Mouse (Mus musculus) liver, postnatal 0 days (tissue): ENCODE results near the gene Rfxank. TPM values are rescaled to one million over a fixed set of nuclear protein-coding genes. Genes with fewer than 3 reads are reported as not detected.

Source experiments
- ATAC-seq: fragments of 200-750 bp; cut with Nextera tagmentation; 2 replicates; pipeline ENCODE4 v1.8.0; 2017; ENCODE audit warnings: mild to moderate bottlenecking, moderate library complexity
- DNase-seq: peaks from one replicate; pipeline ENCODE4 v3.0.0-alpha.2; 2016
- H3K27ac ChIP-seq: fragments of 300-500 bp; sonication (generic); 2 replicates; pipeline ENCODE4 v1.5.1; 2014; ENCODE audit warnings: antibody characterized with exemption, moderate library complexity, mild to moderate bottlenecking, low read depth
- H3K27me3 ChIP-seq: fragments of 300-500 bp; sonication (generic); 2 replicates; pipeline ENCODE4 v1.6.1; 2014; ENCODE audit warnings: low read length, control low read depth, mixed read lengths; ENCODE audit not compliant: insufficient read depth
- H3K36me3 ChIP-seq: fragments of 300-500 bp; sonication (generic); replicated peaks from 2 replicates; pipeline ENCODE4 v1.6.1; 2014; ENCODE audit warnings: mild to moderate bottlenecking, control low read depth, low read length, moderate library complexity, mixed read lengths; ENCODE audit not compliant: insufficient read depth
- H3K4me1 ChIP-seq: fragments of 300-500 bp; sonication (generic); 2 replicates; pipeline ENCODE4 v1.6.1; 2014; ENCODE audit warnings: antibody characterized with exemption, mild to moderate bottlenecking, control low read depth; ENCODE audit not compliant: insufficient read depth
- H3K4me2 ChIP-seq: fragments of 300-500 bp; sonication (generic); 2 replicates; pipeline ENCODE4 v1.6.1; 2014; ENCODE audit warnings: low read depth, mild to moderate bottlenecking, low read length, moderate library complexity, mixed read lengths
- H3K4me3 ChIP-seq: fragments of 300-500 bp; sonication (generic); 2 replicates; pipeline ENCODE4 v1.5.1; 2014; ENCODE audit warnings: low read depth, low read length
- H3K9ac ChIP-seq: fragments of 300-500 bp; sonication (generic); replicated peaks from 2 replicates; pipeline ENCODE4 v1.6.1; 2014; ENCODE audit warnings: mild to moderate bottlenecking, moderate library complexity
- H3K9me3 ChIP-seq: fragments of 300-500 bp; sonication (generic); 2 replicates; pipeline ENCODE4 v1.6.1; 2016; ENCODE audit warnings: mild to moderate bottlenecking, control low read depth, low read length, mixed read lengths
- CTCF ChIP-seq: sonication (generic); IDR thresholded peaks from 2 replicates; pipeline ENCODE4 v1.5.1; 2016; ENCODE audit warnings: antibody characterized with exemption, low read depth
- EP300 ChIP-seq: IDR thresholded peaks from 2 replicates; pipeline ENCODE4 v1.6.1; 2016; ENCODE audit warnings: antibody characterized with exemption, low read depth, mild to moderate bottlenecking
- WGBS: fragments of 180-500 bp; shearing (Covaris S2); extraction: QIAGEN DNeasy Blood & Tissue Kit; methylation state at CpG from one replicate; pipeline ENCODE4 v1.1.7; 2014; ENCODE audit not compliant: insufficient replicate concordance; 5-methylcytosine and 5-hydroxymethylcytosine counted together
- polyA plus RNA-seq: library from polyadenylated mRNA; unstranded; fragments of >200 nt; fragmentation: Nextera tagmentation; extraction: Ambion mirVana; gene quantifications from 2 replicates; pipeline ENCODE4 v1.2.1, GENCODE M21; 2015

Rfxank gene
- polyA plus RNA-seq, 1 experiment from 2014 or later = 3.6 TPM

DNA sequence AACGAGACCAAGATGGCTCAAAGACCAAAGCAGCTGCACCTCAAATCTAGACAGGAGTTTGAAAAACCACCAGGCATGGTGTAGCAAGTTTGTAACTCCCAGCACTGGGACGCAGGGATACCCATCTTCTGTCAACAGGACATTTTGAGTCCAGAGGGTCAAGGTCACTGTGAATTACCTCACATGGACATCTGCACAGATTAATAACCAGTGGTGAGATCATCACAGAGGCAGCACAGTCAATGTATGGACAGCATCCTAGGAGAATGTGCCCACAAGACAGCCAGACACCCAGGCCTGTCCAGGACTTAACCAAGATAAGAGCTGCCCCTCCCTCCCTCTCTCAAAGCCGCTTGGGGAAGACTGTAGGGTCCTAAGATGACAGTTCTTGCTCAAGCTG is 31.2 kb upstream of the Rfxank start:
- Histone ChIP-seq H3K4me1 (peaks cover 36% of the 10 kb centered on the region), H3K4me2 (no peak overlapping the region), H3K9ac (no peak overlapping the region; the same call in 1 of the 2 replicates), H3K36me3 (no peaks in the 10 kb centered on the region), H3K27ac (peak overlapping the region; percentile 55), H3K9me3 (no peaks in the 10 kb centered on the region), H3K4me3 (no peak overlapping the region), H3K27me3 (0 out of 2 replicates have a peak, but pooled peaks cover 7% of the 10 kb centered on the region)
- TF ChIP-seq EP300 (0 out of 2 replicates have a peak, but pooled peaks have one; percentile 31), CTCF (no peak)
- ATAC-seq = peak; percentile 51
- peak; percentile 45 for DNase-seq
- WGBS = 50% methylated on average over 3 of the region's 3 CpGs

DNA sequence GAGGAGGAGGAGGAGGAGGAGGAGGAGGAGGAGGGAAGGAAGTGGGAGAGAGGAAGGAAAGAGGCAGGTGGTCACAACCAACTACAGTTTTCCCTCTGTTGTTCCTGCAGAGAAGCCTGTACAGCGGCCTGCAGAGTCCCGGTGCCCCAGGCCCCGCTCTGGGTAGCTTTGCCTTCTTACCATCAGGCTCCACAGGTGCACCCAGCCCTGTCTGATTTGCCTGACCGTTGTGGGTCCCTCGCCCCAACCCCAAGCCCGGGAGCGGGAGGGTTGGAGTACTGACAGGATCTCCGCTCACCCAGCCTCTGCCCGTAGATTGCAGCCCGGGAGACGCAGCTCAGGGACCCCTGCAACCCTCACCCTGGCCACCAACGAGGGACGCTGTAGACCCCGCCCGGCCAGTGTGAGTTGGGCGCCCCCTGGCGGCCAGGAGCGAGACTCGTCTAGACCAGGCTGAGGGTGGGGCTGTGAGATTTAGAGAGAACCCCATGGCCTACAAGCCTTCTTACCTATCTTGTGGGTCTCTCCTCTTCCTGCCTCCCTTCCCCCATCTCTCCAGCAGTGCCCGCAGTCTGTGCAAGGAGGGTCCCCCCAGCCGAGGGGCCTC is 27.7 kb upstream of the Rfxank start:
- H3K27ac ChIP-seq = no peak overlapping the region
- H3K4me3 ChIP-seq = peak overlapping the region; percentile 26; the same call in 1 of the 2 replicates
- peak overlapping the region; percentile 67 for H3K4me2 ChIP-seq
- WGBS = 4% methylated on average over 15 of the region's 21 CpGs
- TF ChIP-seq CTCF (peak; percentile 99), EP300 (no peak)
- DNase-seq = peak; percentile 85
- ATAC-seq = peak; percentile 64
- peaks cover 16% of the 10 kb centered on the region for H3K4me1 ChIP-seq
- no peaks in the 10 kb centered on the region for H3K9me3 ChIP-seq
- H3K9ac ChIP-seq = no peak overlapping the region; the same call in 1 of the 2 replicates
- H3K27me3 ChIP-seq = 0 out of 2 replicates have a peak, but pooled peaks cover 7% of the 10 kb centered on the region
- no peaks in the 10 kb centered on the region for H3K36me3 ChIP-seq

DNA sequence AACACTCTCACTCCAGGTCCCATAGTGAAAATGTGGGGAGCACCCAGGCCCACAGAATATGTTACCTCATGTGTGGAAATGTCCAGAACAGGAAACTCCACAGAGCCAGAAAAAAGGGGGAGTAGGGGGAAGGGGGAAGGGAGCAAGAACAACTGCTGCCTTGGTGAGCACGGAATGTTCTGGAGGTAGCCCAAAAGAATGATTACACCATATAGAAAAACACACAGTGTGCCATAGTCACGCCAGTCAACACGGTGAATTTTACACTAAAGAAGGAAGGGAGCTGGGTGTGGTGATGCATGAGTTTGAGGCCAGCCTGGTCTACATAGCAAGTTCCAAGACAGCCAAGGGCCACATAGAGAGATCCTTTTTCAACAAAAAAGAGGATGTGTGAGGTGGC is 24.4 kb upstream of the Rfxank start:
- ATAC-seq (no peak), DNase-seq (no peak)
- Histone ChIP-seq H3K9ac (no peak overlapping the region), H3K4me3 (no peak overlapping the region), H3K9me3 (no peaks in the 10 kb centered on the region), H3K4me2 (no peak overlapping the region), H3K36me3 (no peaks in the 10 kb centered on the region), H3K27ac (no peak overlapping the region), H3K27me3 (0 out of 2 replicates have a peak, but pooled peaks cover 7% of the 10 kb centered on the region), H3K4me1 (peaks cover 8% of the 10 kb centered on the region)
- WGBS = 71% methylated on average over 3 of the region's 3 CpGs
- TF ChIP-seq CTCF = no peak
- no peak for TF ChIP-seq EP300

DNA sequence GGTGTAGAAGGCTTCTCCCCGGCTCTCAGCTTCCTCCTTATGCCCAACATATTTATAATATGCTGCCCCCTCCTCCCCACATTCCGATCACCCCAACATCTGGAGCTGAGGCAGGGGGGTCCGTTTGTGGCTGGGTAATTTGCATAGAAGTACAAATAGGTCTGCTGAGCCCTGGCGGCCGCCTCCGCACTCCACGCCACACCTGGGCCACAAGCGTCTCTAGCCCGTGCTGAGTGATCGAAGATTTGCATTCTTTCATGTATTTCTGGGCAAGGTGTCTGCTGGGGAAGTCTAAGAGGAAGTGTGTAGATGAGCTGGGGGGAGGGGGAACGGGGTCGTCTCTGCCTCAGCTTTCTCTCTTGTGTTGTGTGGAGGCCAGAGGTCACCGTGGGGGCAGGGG is 21.1 kb upstream of the Rfxank start:
- TF ChIP-seq CTCF (no peak), EP300 (no peak)
- no peaks in the 10 kb centered on the region for H3K27me3 ChIP-seq
- H3K36me3 ChIP-seq = no peaks in the 10 kb centered on the region
- 48% methylated on average over 13 of the region's 13 CpGs for WGBS
- no peak overlapping the region for H3K4me3 ChIP-seq
- H3K27ac ChIP-seq = no peak overlapping the region
- H3K9ac ChIP-seq = no peak overlapping the region
- H3K9me3 ChIP-seq = no peaks in the 10 kb centered on the region
- peaks cover 14% of the 10 kb centered on the region for H3K4me1 ChIP-seq
- DNase-seq (no peak), ATAC-seq (no peak)
- no peak overlapping the region for H3K4me2 ChIP-seq

DNA sequence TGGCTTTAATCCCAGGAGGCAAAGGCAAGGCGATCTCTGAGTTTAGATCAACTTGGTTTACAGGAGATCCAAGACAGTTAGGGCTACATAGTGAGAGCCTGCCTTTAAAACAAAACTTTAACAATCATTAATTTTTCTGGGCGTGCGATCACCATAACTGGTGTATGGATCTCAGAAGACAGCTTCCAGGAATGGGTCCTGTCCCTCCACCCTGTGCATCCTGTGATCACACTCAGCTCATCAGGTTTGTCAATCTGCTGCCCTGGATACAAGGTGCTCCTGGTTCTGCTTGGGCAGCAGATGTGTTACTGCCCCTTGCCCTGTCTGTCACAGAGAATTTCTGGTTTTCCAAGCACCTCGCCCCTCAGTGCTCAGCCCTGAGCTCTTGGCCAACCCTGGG is 20.3 kb upstream of the Rfxank start:
- H3K4me2 ChIP-seq = no peak overlapping the region; the same call in 1 of the 2 replicates
- H3K9ac ChIP-seq = no peak overlapping the region
- TF ChIP-seq CTCF (no peak), EP300 (no peak)
- 80% methylated on average over 4 of the region's 4 CpGs for WGBS
- H3K9me3 ChIP-seq = no peaks in the 10 kb centered on the region
- no peaks in the 10 kb centered on the region for H3K27me3 ChIP-seq
- no peak overlapping the region for H3K27ac ChIP-seq
- H3K4me1 ChIP-seq = peaks cover 14% of the 10 kb centered on the region
- no peak overlapping the region for H3K4me3 ChIP-seq
- no peaks in the 10 kb centered on the region for H3K36me3 ChIP-seq
- ATAC-seq = no peak
- no peak for DNase-seq

DNA sequence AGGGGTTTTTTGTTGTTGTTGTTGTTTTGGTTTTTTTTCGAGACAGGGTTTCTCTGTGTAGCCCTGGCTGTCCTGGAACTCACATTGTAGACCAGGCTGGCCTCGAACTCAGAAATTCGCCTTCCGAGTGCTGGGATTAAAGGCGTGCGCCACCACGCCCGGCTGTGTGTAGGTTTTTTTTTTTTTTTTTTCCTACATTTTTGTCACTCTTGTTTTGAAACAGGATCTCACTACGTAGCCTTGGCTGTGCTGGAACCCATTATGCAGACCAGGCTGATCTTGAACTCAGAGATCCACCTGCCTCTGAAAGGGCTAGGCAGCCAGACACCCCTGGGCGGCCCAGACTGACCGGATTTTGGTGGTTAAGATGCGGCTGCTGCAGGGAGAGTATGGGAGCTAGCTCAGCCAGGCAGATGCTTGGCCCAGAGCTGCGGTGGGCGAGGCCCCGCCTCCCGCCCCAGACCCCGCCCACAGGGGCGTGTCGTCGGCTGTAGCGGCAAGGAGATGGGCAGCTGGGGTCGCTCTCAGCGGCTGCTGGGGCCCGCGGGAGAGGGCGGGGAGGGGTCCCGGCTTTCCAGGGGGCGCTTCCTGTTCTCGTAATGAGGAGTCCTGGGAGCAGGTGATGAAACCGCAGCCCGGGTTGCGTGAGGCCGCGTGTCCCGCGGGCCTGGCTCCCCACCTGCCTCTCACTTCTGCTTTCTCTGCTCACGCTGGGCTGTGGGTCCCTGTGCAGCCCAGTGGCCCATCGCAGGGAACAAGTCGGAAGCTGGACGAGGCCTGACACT is 19.3 kb upstream of the Rfxank start:
- ATAC-seq (peak; percentile 83), DNase-seq (peak; percentile 87)
- no peaks in the 10 kb centered on the region for H3K36me3 ChIP-seq
- H3K9me3 ChIP-seq = no peaks in the 10 kb centered on the region
- H3K4me2 ChIP-seq = peak overlapping the region; percentile 85
- TF ChIP-seq CTCF = no peak
- H3K27me3 ChIP-seq = no peaks in the 10 kb centered on the region
- peaks cover 14% of the 10 kb centered on the region for H3K4me1 ChIP-seq
- peak overlapping the region; percentile 47; the same call in 1 of the 2 replicates for H3K9ac ChIP-seq
- H3K27ac ChIP-seq = peak overlapping the region; percentile 22; the same call in 1 of the 2 replicates
- WGBS = 7% methylated on average over 40 of the region's 40 CpGs
- H3K4me3 ChIP-seq = peak overlapping the region; percentile 54
